Mouse (Mus musculus): Measurements from ENCODE around the gene Decr2. TPM values are rescaled to one million over a fixed set of nuclear protein-coding genes. Genes with fewer than 3 reads are reported as not detected.

Decr2 gene
- 23.0 and 26.3 TPM in 2 replicates for polyA plus RNA-seq (2016; fragmentation: Nextera tagmentation; extraction: Ambion mirVana)

- Histone ChIP-seq H3K27me3 (ENCODE audit: low read depth, poor library complexity, severe bottlenecking) (no peaks in the 10 kb centered on the region), H3K9me3 (replicated peaks) (no peaks in the 10 kb centered on the region), H3K4me1 (peaks cover 20% of the 10 kb centered on the region), H3K27ac (peak within 1 kb of the TSS; percentile 65; the same call in 1 of the 2 replicates), H3K36me3 (peaks cover 35% of the 10 kb centered on the region), H3K4me3 (peak within 1 kb of the TSS; percentile 61)
- 3% methylated on average over 32 of the region's 32 CpGs for WGBS
- DNase-seq (ENCODE audit: low spot score), result peak; percentile 90
Measured at GRCm38 (mm10) chr17:26089905-26090632, at the start of gene Decr2. Gene Decr2 (minus strand): TSS chr17:26090337.

GRCm38 (mm10) chr17:26138901-26139381 is 48.8 kb upstream of the Decr2 start:
- Histone ChIP-seq H3K36me3 (peaks cover 30% of the 10 kb centered on the region), H3K4me1 (peaks cover 21% of the 10 kb centered on the region), H3K9me3 (replicated peaks) (no peaks in the 10 kb centered on the region), H3K27ac (peak overlapping the region; percentile 96), H3K4me3 (peak overlapping the region; percentile 87), H3K27me3 (ENCODE audit: low read depth, poor library complexity, severe bottlenecking) (no peaks in the 10 kb centered on the region)
- DNase-seq (ENCODE audit: low spot score), result peak; percentile 72
- WGBS, result under 1% methylated on average over 49 of the region's 58 CpGs

- Histone ChIP-seq H3K4me1 (peaks cover 21% of the 10 kb centered on the region), H3K9me3 (replicated peaks) (no peaks in the 10 kb centered on the region), H3K27ac (peak within 1 kb of the TSS; percentile 96), H3K4me3 (peak within 1 kb of the TSS; percentile 87), H3K27me3 (ENCODE audit: low read depth, poor library complexity, severe bottlenecking) (no peaks in the 10 kb centered on the region), H3K36me3 (peaks cover 27% of the 10 kb centered on the region)
- DNase-seq (ENCODE audit: low spot score), result peak; percentile 96
- under 1% methylated on average over 42 of the region's 42 CpGs for WGBS
Measured at GRCm38 (mm10) chr17:26138239-26138836, 48.2 kb upstream of the Decr2 start, which contains the start of gene Axin1. Gene Axin1 (plus strand): TSS chr17:26138688.

GRCm38 (mm10) chr17:26137751-26138130 is 47.6 kb upstream of the Decr2 start:
- DNase-seq (ENCODE audit: low spot score), result no peak
- Histone ChIP-seq H3K36me3 (peaks cover 24% of the 10 kb centered on the region), H3K9me3 (replicated peaks) (no peaks in the 10 kb centered on the region), H3K27ac (peak overlapping the region; percentile 96), H3K4me3 (peak overlapping the region; percentile 87), H3K4me1 (peaks cover 21% of the 10 kb centered on the region), H3K27me3 (ENCODE audit: low read depth, poor library complexity, severe bottlenecking) (no peaks in the 10 kb centered on the region)
- 76% methylated on average over 2 of the region's 2 CpGs for WGBS

- peaks cover 21% of the 10 kb centered on the region for H3K4me1 ChIP-seq
- H3K4me3 ChIP-seq, result no peak overlapping the region; the same call in 1 of the 2 replicates
- no peak for DNase-seq (ENCODE audit: low spot score)
- 92% methylated on average over 11 of the region's 11 CpGs for WGBS
- H3K36me3 ChIP-seq, result peaks cover 24% of the 10 kb centered on the region
- H3K27ac ChIP-seq, result peak overlapping the region; percentile 96; the same call in 1 of the 2 replicates
- no peaks in the 10 kb centered on the region for H3K9me3 ChIP-seq (replicated peaks)
- no peaks in the 10 kb centered on the region for H3K27me3 ChIP-seq (ENCODE audit: low read depth, poor library complexity, severe bottlenecking)
Measured at GRCm38 (mm10) chr17:26137106-26137750, 47.1 kb upstream of the Decr2 start.

- Histone ChIP-seq H3K27me3 (ENCODE audit: low read depth, poor library complexity, severe bottlenecking) (no peaks in the 10 kb centered on the region), H3K36me3 (peaks cover 61% of the 10 kb centered on the region), H3K9me3 (replicated peaks) (no peaks in the 10 kb centered on the region), H3K4me3 (no peak overlapping the region), H3K4me1 (no peaks in the 10 kb centered on the region), H3K27ac (no peak overlapping the region)
- WGBS, result 90% methylated on average over 18 of the region's 18 CpGs
- no peak for DNase-seq (ENCODE audit: low spot score)
Measured at GRCm38 (mm10) chr17:26131856-26132853, 42.0 kb upstream of the Decr2 start.

GRCm38 (mm10) chr17:26131062-26131732 is 41.1 kb upstream of the Decr2 start:
- no peaks in the 10 kb centered on the region for H3K4me1 ChIP-seq
- no peak for DNase-seq (ENCODE audit: low spot score)
- H3K9me3 ChIP-seq (replicated peaks), result no peaks in the 10 kb centered on the region
- no peaks in the 10 kb centered on the region for H3K27me3 ChIP-seq (ENCODE audit: low read depth, poor library complexity, severe bottlenecking)
- peaks cover 71% of the 10 kb centered on the region for H3K36me3 ChIP-seq
- 90% methylated on average over 18 of the region's 18 CpGs for WGBS
- H3K4me3 ChIP-seq, result no peak overlapping the region
- H3K27ac ChIP-seq, result no peak overlapping the region

- 93% methylated on average over 10 of the region's 10 CpGs for WGBS
- Histone ChIP-seq H3K4me3 (no peak overlapping the region), H3K9me3 (replicated peaks) (no peaks in the 10 kb centered on the region), H3K4me1 (peaks cover 23% of the 10 kb centered on the region), H3K27ac (no peak overlapping the region), H3K36me3 (peaks cover 58% of the 10 kb centered on the region), H3K27me3 (ENCODE audit: low read depth, poor library complexity, severe bottlenecking) (no peaks in the 10 kb centered on the region; the same call in 1 of the 2 replicates)
- DNase-seq (ENCODE audit: low spot score), result no peak
Measured at GRCm38 (mm10) chr17:26125226-26125625, 35.1 kb upstream of the Decr2 start.

- Histone ChIP-seq H3K27me3 (ENCODE audit: low read depth, poor library complexity, severe bottlenecking) (peaks cover under 1% of the 10 kb centered on the region), H3K36me3 (peaks cover 52% of the 10 kb centered on the region), H3K27ac (no peak overlapping the region), H3K9me3 (replicated peaks) (no peaks in the 10 kb centered on the region), H3K4me1 (peaks cover 29% of the 10 kb centered on the region), H3K4me3 (peak overlapping the region; percentile 95)
- WGBS, result 84% methylated on average over 7 of the region's 7 CpGs
- DNase-seq (ENCODE audit: low spot score), result no peak
Measured at GRCm38 (mm10) chr17:26124560-26124959, 34.4 kb upstream of the Decr2 start.

- peak; percentile 97 for DNase-seq (ENCODE audit: low spot score)
- peak within 1 kb of the TSS; percentile 81 for H3K27ac ChIP-seq
- peaks cover 39% of the 10 kb centered on the region for H3K36me3 ChIP-seq
- under 1% methylated on average over 32 of the region's 32 CpGs for WGBS
- peak within 1 kb of the TSS; percentile 95 for H3K4me3 ChIP-seq
- peaks cover 13% of the 10 kb centered on the region for H3K27me3 ChIP-seq (ENCODE audit: low read depth, poor library complexity, severe bottlenecking)
- H3K9me3 ChIP-seq (replicated peaks), result no peaks in the 10 kb centered on the region
- H3K4me1 ChIP-seq, result peaks cover 29% of the 10 kb centered on the region
Measured at GRCm38 (mm10) chr17:26123267-26123684, 33.1 kb upstream of the Decr2 start, which contains the start of gene Mrpl28. Gene Mrpl28 (plus strand): TSS chr17:26123500.

- no peak overlapping the region for H3K27ac ChIP-seq
- DNase-seq (ENCODE audit: low spot score), result no peak
- peaks cover 20% of the 10 kb centered on the region for H3K27me3 ChIP-seq (ENCODE audit: low read depth, poor library complexity, severe bottlenecking)
- H3K36me3 ChIP-seq, result peaks cover 32% of the 10 kb centered on the region
- H3K4me3 ChIP-seq, result peak overlapping the region; percentile 95; the same call in 1 of the 2 replicates
- peaks cover 29% of the 10 kb centered on the region for H3K4me1 ChIP-seq
- WGBS, result 69% methylated on average over 5 of the region's 5 CpGs
- H3K9me3 ChIP-seq (replicated peaks), result no peaks in the 10 kb centered on the region
Measured at GRCm38 (mm10) chr17:26122431-26123140, 32.4 kb upstream of the Decr2 start.

All from limb, embryonic 10.5 days (tissue).